Mouse (Mus musculus) heart, embryonic 15.5 days (tissue): ENCODE measurements around the gene Cdk19. TPM values are rescaled to one million over a fixed set of nuclear protein-coding genes. Genes with fewer than 3 reads are reported as not detected.

Experiments
- ATAC-seq: fragments of 200-750 bp; cut with Nextera tagmentation; replicated peaks from 2 replicates; pipeline ENCODE4 v1.8.0; 2017; ENCODE audit warnings: low read depth, moderate TSS enrichment; ENCODE audit not compliant: insufficient number of reproducible peaks, insufficient read depth, low FRiP score
- H3K27ac ChIP-seq: fragments of 300-500 bp; sonication (generic); 2 replicates; pipeline ENCODE4 v1.5.1; 2015; ENCODE audit warnings: mild to moderate bottlenecking, inconsistent platforms
- H3K27me3 ChIP-seq: fragments of 300-500 bp; sonication (generic); 2 replicates; pipeline ENCODE4 v1.6.1; 2015; ENCODE audit warnings: inconsistent platforms
- H3K36me3 ChIP-seq: fragments of 300-500 bp; sonication (generic); 2 replicates; pipeline ENCODE4 v1.6.1; 2015; ENCODE audit warnings: mild to moderate bottlenecking, inconsistent platforms
- H3K4me1 ChIP-seq: fragments of 300-500 bp; sonication (generic); replicated peaks from 2 replicates; pipeline ENCODE4 v1.6.1; 2015; ENCODE audit warnings: inconsistent platforms
- H3K4me2 ChIP-seq: fragments of 300-500 bp; sonication (generic); 2 replicates; pipeline ENCODE4 v1.6.1; 2015; ENCODE audit warnings: inconsistent platforms, mild to moderate bottlenecking, moderate library complexity
- H3K4me3 ChIP-seq: fragments of 300-500 bp; sonication (generic); 2 replicates; pipeline ENCODE4 v1.5.1; 2015; ENCODE audit warnings: mild to moderate bottlenecking, inconsistent platforms
- H3K9ac ChIP-seq: fragments of 300-500 bp; sonication (generic); 2 replicates; pipeline ENCODE4 v1.6.1; 2015; ENCODE audit warnings: mild to moderate bottlenecking, inconsistent platforms
- H3K9me3 ChIP-seq: fragments of 300-500 bp; sonication (generic); replicated peaks from 2 replicates; pipeline ENCODE4 v1.6.1; 2016; ENCODE audit warnings: inconsistent platforms
- WGBS: fragments of 180-500 bp; shearing (Covaris S2); methylation state at CpG from one replicate; pipeline ENCODE4 v1.1.7; 2015; ENCODE audit warnings: mixed read lengths; 5-methylcytosine and 5-hydroxymethylcytosine counted together
- polyA plus RNA-seq: library from polyadenylated mRNA; unstranded; fragments of >200 nt; fragmentation: Nextera tagmentation; extraction: Ambion mirVana; gene quantifications from 2 replicates; pipeline ENCODE4 v1.2.1, GENCODE M21; 2015

The Cdk19 gene
- polyA plus RNA-seq, 1 experiment from 2014 or later, result 5.3 TPM

DNA sequence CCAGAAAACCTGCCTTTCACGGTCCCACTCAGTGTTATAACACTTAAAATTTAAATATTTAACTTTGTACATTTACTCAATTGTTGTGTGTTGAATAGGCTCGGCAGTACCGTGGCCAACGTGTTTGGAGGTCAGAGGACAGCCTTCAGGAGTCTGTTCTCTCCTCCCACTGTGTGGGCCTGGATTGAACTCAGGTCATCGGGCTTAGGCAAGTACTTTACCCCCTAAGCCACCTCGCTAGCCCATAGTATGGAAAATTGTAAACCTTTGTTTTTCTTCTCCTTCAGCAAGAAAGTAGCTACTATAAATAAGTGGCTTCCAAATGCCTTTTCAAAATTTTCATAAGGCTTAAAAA lies 86.7 kb downstream of the Cdk19 start:
- Histone ChIP-seq H3K27me3 (no peaks in the 10 kb centered on the region), H3K4me1 (peaks cover 8% of the 10 kb centered on the region), H3K27ac (no peak overlapping the region), H3K4me3 (no peak overlapping the region), H3K4me2 (no peak overlapping the region), H3K9me3 (no peaks in the 10 kb centered on the region), H3K9ac (no peak overlapping the region), H3K36me3 (no peaks in the 10 kb centered on the region)
- ATAC-seq, result no peak
- WGBS, result 70% methylated on average over 6 of the region's 6 CpGs

DNA sequence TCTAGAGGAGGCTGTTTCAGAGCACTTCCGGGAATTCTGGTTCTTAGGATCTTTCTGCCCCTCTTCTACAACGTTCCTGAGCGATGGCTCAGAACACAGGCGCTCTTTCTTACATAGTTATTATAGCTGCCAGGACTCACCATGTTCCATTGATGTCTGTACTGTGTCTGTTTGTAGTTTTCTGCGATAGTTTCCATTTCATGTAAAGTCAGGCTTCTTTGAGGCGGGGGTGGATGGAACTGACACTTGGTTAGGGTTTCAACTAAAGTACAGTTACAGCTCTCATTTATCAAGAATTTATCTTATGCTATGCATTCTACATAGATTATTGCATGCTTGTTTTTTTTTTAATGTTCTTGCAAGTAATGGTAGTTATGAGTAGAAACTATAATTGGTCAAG lies 89.3 kb downstream of the Cdk19 start:
- H3K27ac ChIP-seq, result no peak overlapping the region
- H3K4me1 ChIP-seq, result peaks cover 8% of the 10 kb centered on the region
- no peak for ATAC-seq
- no peak overlapping the region for H3K4me3 ChIP-seq
- no peaks in the 10 kb centered on the region for H3K36me3 ChIP-seq
- no peak overlapping the region for H3K4me2 ChIP-seq
- WGBS, result 77% methylated on average over 6 of the region's 6 CpGs
- no peaks in the 10 kb centered on the region for H3K27me3 ChIP-seq
- H3K9ac ChIP-seq, result no peak overlapping the region
- H3K9me3 ChIP-seq, result no peaks in the 10 kb centered on the region

DNA sequence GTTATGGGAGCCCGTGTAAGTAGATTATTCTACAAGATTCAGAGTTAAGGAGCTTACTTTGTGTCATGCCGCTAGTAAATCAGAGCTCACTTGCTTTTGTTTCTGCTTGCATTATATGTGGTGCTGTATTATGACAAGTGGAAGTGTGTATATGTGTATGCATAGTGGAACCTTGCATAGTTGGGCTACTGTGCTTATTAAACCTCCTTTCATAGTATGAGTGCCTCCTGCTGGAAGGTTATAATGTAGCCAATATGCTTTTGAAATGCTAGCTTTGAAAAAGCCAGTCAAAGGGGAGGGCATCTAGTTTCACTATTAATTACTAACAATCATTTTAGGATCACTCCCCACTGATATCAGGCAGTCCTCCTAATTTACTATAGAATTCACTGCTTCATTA lies 89.7 kb downstream of the Cdk19 start:
- Histone ChIP-seq H3K4me2 (no peak overlapping the region), H3K4me3 (no peak overlapping the region), H3K9ac (no peak overlapping the region), H3K27me3 (no peaks in the 10 kb centered on the region), H3K36me3 (no peaks in the 10 kb centered on the region), H3K4me1 (peaks cover 8% of the 10 kb centered on the region), H3K9me3 (no peaks in the 10 kb centered on the region), H3K27ac (no peak overlapping the region)
- WGBS, result 87% methylated on average over 2 of the region's 2 CpGs
- ATAC-seq, result no peak

DNA sequence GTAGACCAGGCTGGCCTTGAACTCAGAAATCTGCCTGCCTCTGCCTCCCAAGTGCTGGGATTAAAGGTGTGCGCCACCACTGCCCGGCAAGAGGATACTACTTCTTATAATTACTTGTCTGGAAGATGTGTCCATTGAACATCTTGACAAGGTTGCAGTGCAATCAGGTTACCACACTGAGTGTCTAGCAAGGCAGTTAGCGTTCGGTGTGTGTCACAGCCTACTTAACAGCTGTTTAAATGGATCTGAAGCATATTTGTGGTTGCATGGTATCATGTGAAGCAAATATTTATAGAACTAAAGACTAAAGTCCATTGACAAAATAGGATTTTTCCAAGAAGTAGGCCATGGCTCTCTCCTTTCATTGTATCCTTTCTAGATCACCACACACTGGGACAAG lies 90.8 kb downstream of the Cdk19 start:
- ATAC-seq, result no peak
- H3K27me3 ChIP-seq, result no peaks in the 10 kb centered on the region

DNA sequence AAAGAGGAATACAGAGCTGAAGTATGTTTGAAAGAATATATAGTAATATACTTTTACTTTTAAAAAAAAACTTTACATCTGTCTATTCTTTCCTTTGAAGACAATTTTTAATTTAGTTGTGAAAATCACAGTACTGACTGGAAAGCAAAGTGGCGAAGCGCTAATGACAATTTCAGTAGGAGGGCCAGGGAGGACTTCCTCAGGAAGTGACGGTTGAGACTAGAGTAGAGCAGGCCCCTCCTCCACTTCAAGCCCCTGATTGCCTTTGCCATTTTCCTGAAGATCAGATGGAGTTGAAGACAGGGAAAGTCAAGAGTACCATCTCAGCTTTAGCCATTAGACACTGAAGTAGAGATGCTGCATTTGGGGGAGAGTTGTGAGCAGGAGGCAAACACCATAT lies 92.6 kb downstream of the Cdk19 start:
- ATAC-seq, result no peak
- 79% methylated on average over 3 of the region's 3 CpGs for WGBS
- Histone ChIP-seq H3K27me3 (no peaks in the 10 kb centered on the region), H3K9ac (no peak overlapping the region), H3K36me3 (no peaks in the 10 kb centered on the region), H3K4me3 (no peak overlapping the region), H3K4me1 (no peaks in the 10 kb centered on the region; the same call in 1 of the 2 replicates), H3K27ac (no peak overlapping the region), H3K4me2 (no peak overlapping the region), H3K9me3 (no peaks in the 10 kb centered on the region)

More for the DNA sequence above, 90.8 kb downstream of the Cdk19 start:
- Histone ChIP-seq H3K36me3 (no peaks in the 10 kb centered on the region), H3K27ac (no peak overlapping the region), H3K9me3 (no peaks in the 10 kb centered on the region), H3K4me1 (peaks cover 7% of the 10 kb centered on the region), H3K4me2 (no peak overlapping the region), H3K9ac (no peak overlapping the region), H3K4me3 (no peak overlapping the region)
- 93% methylated on average over 4 of the region's 4 CpGs for WGBS

DNA sequence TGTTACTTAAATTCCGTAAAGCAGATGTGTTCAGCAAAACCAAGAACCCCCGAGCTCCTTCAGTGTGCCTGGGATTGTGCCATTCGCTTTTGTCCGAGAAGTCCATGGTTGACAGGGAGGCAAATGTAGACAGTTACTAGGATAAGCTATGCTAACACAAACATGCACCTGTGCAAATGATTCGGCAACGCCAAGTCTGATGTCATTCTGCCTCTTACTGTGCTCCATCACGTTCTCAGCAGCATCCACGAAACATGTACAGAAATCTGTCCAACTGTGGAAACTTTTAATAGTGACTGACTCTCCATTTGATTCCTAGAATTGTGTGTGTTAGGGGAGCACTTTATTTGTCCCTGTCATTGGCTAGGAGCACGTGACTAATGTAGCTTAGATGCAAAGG lies 93.0 kb downstream of the Cdk19 start:
- 90% methylated on average over 9 of the region's 9 CpGs for WGBS
- Histone ChIP-seq H3K4me1 (no peaks in the 10 kb centered on the region; the same call in 1 of the 2 replicates), H3K4me3 (no peak overlapping the region), H3K4me2 (no peak overlapping the region), H3K27ac (no peak overlapping the region), H3K27me3 (no peaks in the 10 kb centered on the region), H3K36me3 (no peaks in the 10 kb centered on the region), H3K9ac (no peak overlapping the region), H3K9me3 (no peaks in the 10 kb centered on the region)
- no peak for ATAC-seq

DNA sequence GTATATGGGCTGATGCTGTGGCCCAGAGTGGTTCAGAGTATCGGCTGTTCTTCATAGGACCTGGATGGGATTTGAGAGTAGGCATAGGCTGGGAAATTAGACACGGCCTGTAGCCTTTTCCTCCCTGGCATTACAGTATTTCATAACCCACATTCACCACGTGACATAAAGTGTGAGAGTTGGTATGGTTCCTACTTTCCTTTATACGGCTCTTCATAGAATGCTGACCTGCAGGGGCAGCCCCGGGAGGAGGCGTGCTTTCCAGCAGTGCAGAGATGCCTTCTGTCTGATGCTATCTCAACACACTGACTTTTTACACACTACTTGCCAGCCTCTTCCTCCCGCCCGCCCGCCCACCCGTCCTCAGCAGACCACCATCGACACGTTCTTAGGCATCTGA lies 96.0 kb downstream of the Cdk19 start:
- no peaks in the 10 kb centered on the region for H3K27me3 ChIP-seq
- ATAC-seq, result no peak
- H3K4me3 ChIP-seq, result no peak overlapping the region
- no peak overlapping the region for H3K9ac ChIP-seq
- H3K4me2 ChIP-seq, result no peak overlapping the region
- 77% methylated on average over 12 of the region's 12 CpGs for WGBS
- no peaks in the 10 kb centered on the region for H3K4me1 ChIP-seq
- no peaks in the 10 kb centered on the region for H3K36me3 ChIP-seq
- H3K9me3 ChIP-seq, result no peaks in the 10 kb centered on the region
- no peak overlapping the region for H3K27ac ChIP-seq

DNA sequence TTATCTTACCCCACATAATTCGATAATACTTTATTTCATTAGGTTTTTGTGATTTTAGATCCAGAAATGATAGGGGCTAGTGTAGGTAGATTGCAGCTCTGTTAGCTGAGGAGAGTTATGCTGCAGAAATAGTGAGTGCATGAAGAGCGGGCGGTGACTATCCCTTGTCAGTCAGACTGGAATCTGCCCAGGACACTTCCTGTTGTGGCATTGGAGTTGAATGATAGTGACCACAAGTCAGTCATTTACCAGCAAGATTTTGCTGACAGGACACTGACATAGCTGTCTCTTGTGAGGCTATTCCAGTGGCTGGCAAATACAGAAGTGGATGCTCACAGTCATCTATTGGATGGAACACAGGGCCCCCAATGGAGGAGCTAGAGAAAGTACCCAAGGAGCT lies 97.8 kb downstream of the Cdk19 start:
- Histone ChIP-seq H3K36me3 (no peaks in the 10 kb centered on the region), H3K27me3 (no peaks in the 10 kb centered on the region), H3K4me1 (no peaks in the 10 kb centered on the region), H3K27ac (no peak overlapping the region), H3K4me2 (no peak overlapping the region), H3K4me3 (no peak overlapping the region), H3K9ac (no peak overlapping the region), H3K9me3 (no peaks in the 10 kb centered on the region)
- 90% methylated on average over 3 of the region's 3 CpGs for WGBS
- no peak for ATAC-seq

DNA sequence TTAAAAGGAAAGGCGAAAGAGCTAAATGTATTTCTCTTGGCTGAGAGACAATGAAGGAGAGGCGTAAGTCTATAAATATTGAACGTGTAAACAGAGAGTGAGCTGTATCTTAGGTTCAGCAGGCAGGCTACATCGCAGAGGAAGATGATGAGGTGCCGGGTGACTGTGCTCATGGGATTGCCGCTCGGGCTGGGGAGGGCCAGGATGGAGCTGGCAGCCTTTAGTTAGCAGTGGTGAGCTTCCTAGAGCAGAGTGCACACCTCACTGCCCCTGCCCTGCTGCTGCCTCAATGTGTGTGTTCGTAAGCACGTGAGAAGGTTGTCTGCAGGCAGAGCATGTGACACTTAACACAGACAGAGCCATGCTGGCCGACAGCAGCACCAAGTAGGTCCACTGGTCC lies 101.4 kb downstream of the Cdk19 start:
- Histone ChIP-seq H3K27me3 (no peaks in the 10 kb centered on the region), H3K27ac (no peak overlapping the region), H3K9me3 (no peaks in the 10 kb centered on the region), H3K4me3 (no peak overlapping the region), H3K4me1 (0 out of 2 replicates have a peak, but pooled peaks cover 2% of the 10 kb centered on the region), H3K4me2 (no peak overlapping the region), H3K9ac (no peak overlapping the region), H3K36me3 (no peaks in the 10 kb centered on the region)
- 70% methylated on average over 10 of the region's 10 CpGs for WGBS
- ATAC-seq, result no peak

DNA sequence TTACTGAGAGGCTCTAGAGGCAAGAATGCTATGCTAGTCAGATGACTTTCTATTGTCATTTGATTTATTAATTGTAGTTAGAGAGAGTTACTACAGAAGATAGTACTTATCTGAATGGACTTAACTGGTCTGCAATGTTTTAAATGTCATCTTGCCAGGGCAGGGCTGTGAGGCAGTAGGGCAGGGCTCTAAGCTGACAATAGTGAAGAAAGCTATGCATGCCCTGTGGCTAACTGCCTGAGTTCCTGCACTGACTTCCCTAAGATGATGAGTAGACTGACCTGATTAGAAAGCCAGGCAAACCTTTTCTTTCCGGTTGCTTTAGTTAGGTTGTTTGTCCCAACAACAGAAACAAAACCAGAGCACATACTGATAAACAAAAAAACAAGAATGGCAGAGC lies 102.7 kb downstream of the Cdk19 start:
- H3K27ac ChIP-seq, result no peak overlapping the region
- no peaks in the 10 kb centered on the region for H3K36me3 ChIP-seq
- H3K9ac ChIP-seq, result no peak overlapping the region
- WGBS, result 53% methylated on average over 1 of the region's 1 CpGs
- H3K27me3 ChIP-seq, result no peaks in the 10 kb centered on the region
- H3K4me2 ChIP-seq, result no peak overlapping the region
- H3K4me3 ChIP-seq, result no peak overlapping the region
- no peak for ATAC-seq
- no peaks in the 10 kb centered on the region for H3K9me3 ChIP-seq
- peaks cover 3% of the 10 kb centered on the region; the same call in 1 of the 2 replicates for H3K4me1 ChIP-seq

DNA sequence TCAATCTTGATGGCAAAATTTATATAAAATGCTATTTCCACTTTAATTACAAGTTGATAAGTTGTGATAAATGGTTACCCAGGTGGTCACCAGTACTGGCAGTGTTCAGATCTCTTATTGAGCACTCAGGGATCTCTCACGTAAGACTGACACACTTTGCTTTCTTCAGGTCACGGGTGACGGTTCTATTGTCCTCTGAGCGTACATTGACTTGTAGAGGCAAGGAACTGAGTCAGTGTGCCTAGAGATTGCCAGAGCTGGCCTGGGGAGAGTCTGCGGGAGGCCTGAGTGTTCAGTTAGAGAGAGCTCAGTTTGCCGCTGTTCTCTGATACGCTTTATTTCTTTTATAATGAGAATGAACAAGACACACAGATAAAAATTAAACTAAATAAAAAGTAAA lies 104.0 kb downstream of the Cdk19 start:
- no peak for ATAC-seq
- Histone ChIP-seq H3K36me3 (no peaks in the 10 kb centered on the region), H3K9me3 (no peaks in the 10 kb centered on the region), H3K4me3 (no peak overlapping the region), H3K27ac (no peak overlapping the region), H3K9ac (no peak overlapping the region), H3K27me3 (no peaks in the 10 kb centered on the region), H3K4me2 (no peak overlapping the region), H3K4me1 (peaks cover 11% of the 10 kb centered on the region)
- WGBS, result 85% methylated on average over 7 of the region's 7 CpGs

DNA sequence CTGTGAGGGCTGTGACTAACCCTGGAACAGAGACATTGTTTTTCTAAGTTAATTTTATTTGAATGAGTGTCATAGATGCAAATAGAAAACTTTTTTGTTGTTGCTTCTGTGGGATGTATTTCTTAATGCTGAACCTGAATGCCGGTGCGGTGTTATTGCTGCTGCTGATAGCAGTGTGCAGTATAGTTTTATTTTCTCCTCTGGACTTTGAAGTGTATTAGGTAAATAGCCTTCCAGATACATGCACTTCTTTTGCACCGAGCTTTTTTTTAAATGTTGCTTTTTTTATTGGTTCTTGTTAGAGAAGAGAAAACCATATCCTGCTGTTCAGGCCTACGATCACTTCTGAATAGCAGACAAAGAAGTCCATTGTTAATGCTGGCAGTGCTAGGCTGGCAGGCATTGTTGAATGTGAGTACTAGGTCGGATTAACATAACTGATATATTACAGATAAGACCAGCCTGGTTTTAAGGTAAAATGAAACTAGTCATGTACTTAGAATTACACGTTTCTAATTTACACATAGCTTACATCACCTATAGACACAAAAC lies 104.5 kb downstream of the Cdk19 start:
- 69% methylated on average over 6 of the region's 6 CpGs for WGBS
- Histone ChIP-seq H3K9ac (no peak overlapping the region), H3K27me3 (no peaks in the 10 kb centered on the region), H3K27ac (no peak overlapping the region), H3K9me3 (no peaks in the 10 kb centered on the region), H3K36me3 (no peaks in the 10 kb centered on the region), H3K4me2 (no peak overlapping the region), H3K4me1 (peaks cover 11% of the 10 kb centered on the region), H3K4me3 (no peak overlapping the region)
- ATAC-seq, result no peak
